Mouse (Mus musculus): ENCODE measurements around the gene Gm21719. TPM values are rescaled to one million over a fixed set of nuclear protein-coding genes. Genes with fewer than 3 reads are reported as not detected.
"Not testable (repeated sequence)": the region's sequence is repeated elsewhere in the genome, so short reads cannot be mapped to it uniquely, and the experiment has no call there.

Gm21719 gene
- total RNA-seq (2021): not detected

- DNase-seq (ENCODE audit: extremely low spot score in 1 of 2, low spot score in 1 of 2): not testable (repeated sequence)
These were observed at the start of gene Gm21719 for GRCm38 (mm10) chrY:6682772-6683171. Gene Gm21719 (minus strand): TSS chrY:6682872.

Other genes with a start within 250 kb of the Gm21719 start
- gene Gm28919, start 99.3 kb downstream of the Gm21719 start, total RNA-seq (2021): not detected
- not detected for gene Gm20830, start 235.4 kb upstream of the Gm21719 start, total RNA-seq (2021)